Mouse (Mus musculus) liver, embryonic 14.5 days (tissue): ENCODE results near the gene Pyroxd2.

ENCODE experiments used
- CTCF ChIP-seq: IDR thresholded peaks from 2 replicates; pipeline ENCODE4 v1.5.1; 2016; ENCODE audit warnings: antibody characterized with exemption, low read depth, control low read depth
- EP300 ChIP-seq: IDR thresholded peaks from 2 replicates; pipeline ENCODE4 v1.6.1; 2016; ENCODE audit warnings: antibody characterized with exemption, low read depth

GRCm38 (mm10) chr19:42725973-42726350 is 26.6 kb downstream of the Pyroxd2 start:
- TF ChIP-seq CTCF (no peak), EP300 (no peak)
